Mouse (Mus musculus) embryonic facial prominence, embryonic 12.5 days (tissue): ENCODE measurements around the gene Rab40c. TPM values are rescaled to one million over a fixed set of nuclear protein-coding genes. Genes with fewer than 3 reads are reported as not detected.

Experiments used
- polyA plus RNA-seq: library from polyadenylated mRNA; unstranded; fragments of >200 nt; fragmentation: Nextera tagmentation; extraction: Ambion mirVana; gene quantifications from 2 replicates; pipeline ENCODE4 v1.2.1, GENCODE M21; 2016

Rab40c gene
- polyA plus RNA-seq, 1 experiment from 2014 or later, result 37.4 TPM

Other genes with a start within 250 kb of the Rab40c start
- 2.6 and 5.6 TPM in 2 replicates for gene Gng13, start 202.6 kb downstream of the Rab40c start, polyA plus RNA-seq
- 43.5 and 45.9 TPM in 2 replicates for gene Chtf18, start 192.3 kb downstream of the Rab40c start, polyA plus RNA-seq
- gene Rpusd1, start 192.1 kb downstream of the Rab40c start, polyA plus RNA-seq, result 27.0 and 29.1 TPM in 2 replicates
- gene Mslnl, start 183.7 kb downstream of the Rab40c start, polyA plus RNA-seq, result 0.35 and 0.41 TPM in 2 replicates
- 0.37 and 0.38 TPM in 2 replicates for gene Msln, start 165.3 kb downstream of the Rab40c start, polyA plus RNA-seq
- gene Narfl, start 146.0 kb downstream of the Rab40c start, polyA plus RNA-seq, result 23.9 and 25.6 TPM in 2 replicates
- 93.0 and 95.4 TPM in 2 replicates for gene Haghl, start 134.1 kb downstream of the Rab40c start, polyA plus RNA-seq
- 0.18 and 0.29 TPM in 2 replicates for gene Ccdc78, start 133.1 kb downstream of the Rab40c start, polyA plus RNA-seq
- gene Fam173a, start 126.8 kb downstream of the Rab40c start, polyA plus RNA-seq, result 72.0 and 77.0 TPM in 2 replicates
- not detected in 2 replicates for gene AC134908.4, start 124.1 kb downstream of the Rab40c start, polyA plus RNA-seq
- gene Metrn, start 122.6 kb downstream of the Rab40c start, polyA plus RNA-seq, result 58.7 and 65.9 TPM in 2 replicates
- gene Fbxl16, start 110.6 kb downstream of the Rab40c start, polyA plus RNA-seq, result 5.9 and 6.7 TPM in 2 replicates
- gene Wdr24, start 96.1 kb downstream of the Rab40c start, polyA plus RNA-seq, result 26.0 and 29.6 TPM in 2 replicates
- 53.9 and 57.0 TPM in 2 replicates for gene Jmjd8, start 90.9 kb downstream of the Rab40c start, polyA plus RNA-seq
- gene Stub1, start 86.3 kb downstream of the Rab40c start, polyA plus RNA-seq, result 334 and 338 TPM in 2 replicates
- 1.2 and 1.6 TPM in 2 replicates for gene Rhbdl1, start 82.4 kb downstream of the Rab40c start, polyA plus RNA-seq
- gene Gm20683, start 78.0 kb downstream of the Rab40c start, polyA plus RNA-seq, result 1.5 and 2.4 TPM in 2 replicates
- gene Rhot2, start 74.9 kb downstream of the Rab40c start, polyA plus RNA-seq, result 23.0 and 26.9 TPM in 2 replicates
- gene Wdr90, start 58.2 kb downstream of the Rab40c start, polyA plus RNA-seq, result 36.3 and 42.0 TPM in 2 replicates
- gene Mcrip2, start 51.0 kb downstream of the Rab40c start, polyA plus RNA-seq, result 9.0 and 10.1 TPM in 2 replicates
- gene Mettl26, start 44.7 kb downstream of the Rab40c start, polyA plus RNA-seq, result 56.8 and 57.0 TPM in 2 replicates
- gene Wfikkn1, start 38.9 kb downstream of the Rab40c start, polyA plus RNA-seq, result 0.45 and 0.62 TPM in 2 replicates
- gene Pigq, start 25.2 kb upstream of the Rab40c start, polyA plus RNA-seq, result 49.9 and 51.7 TPM in 2 replicates
- 0.14 and 0.69 TPM in 2 replicates for gene Nhlrc4, start 25.2 kb upstream of the Rab40c start, polyA plus RNA-seq
- 0.14 and 0.20 TPM in 2 replicates for gene A930017K11Rik, start 32.8 kb upstream of the Rab40c start, polyA plus RNA-seq
- gene Capn15, start 66.1 kb upstream of the Rab40c start, polyA plus RNA-seq, result 33.1 and 34.6 TPM in 2 replicates
- 30.4 and 33.1 TPM in 2 replicates for gene Rab11fip3, start 149.8 kb upstream of the Rab40c start, polyA plus RNA-seq
- gene Decr2, start 170.6 kb upstream of the Rab40c start, polyA plus RNA-seq, result 38.5 and 39.0 TPM in 2 replicates
- gene Nme4, start 175.9 kb upstream of the Rab40c start, polyA plus RNA-seq, result 122 and 128 TPM in 2 replicates
- 0.99 and 1.3 TPM in 2 replicates for gene Tmem8, start 193.6 kb upstream of the Rab40c start, polyA plus RNA-seq
- gene Mrpl28, start 203.8 kb upstream of the Rab40c start, polyA plus RNA-seq, result 204 and 216 TPM in 2 replicates
- gene Axin1, start 219.0 kb upstream of the Rab40c start, polyA plus RNA-seq, result 15.3 and 27.8 TPM in 2 replicates